Mouse (Mus musculus): ENCODE measurements around the gene Lpxn.

DNA sequence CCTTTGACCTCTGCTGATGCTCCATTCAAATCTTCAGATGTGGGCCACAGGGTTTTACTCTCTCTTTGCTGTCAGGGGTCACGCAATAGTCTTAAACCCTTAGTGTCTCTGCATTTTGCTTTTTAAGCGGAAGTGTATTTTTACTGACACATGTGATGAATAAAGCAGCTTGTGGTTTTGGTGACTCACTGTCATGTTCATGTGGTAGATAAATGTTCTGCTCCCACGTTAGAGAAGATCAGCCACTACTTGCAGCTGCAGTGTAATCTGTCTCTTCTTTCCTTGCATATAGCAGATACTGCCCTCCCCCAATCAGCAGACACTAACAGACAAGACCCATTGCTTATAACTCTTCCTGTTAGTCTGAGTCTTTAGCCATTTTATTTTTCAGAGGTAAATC is 37.6 kb downstream of the Lpxn start:
- no peak for TF ChIP-seq MAFK (IDR thresholded peaks at IDR 0.05; ENCODE audit: insufficient read depth, low read depth, low read length)
- TF ChIP-seq CHD2 (IDR thresholded peaks at IDR 0.05; ENCODE audit: low read depth, low read length) = no peak
- no peak for TF ChIP-seq ZC3H11A (IDR thresholded peaks at IDR 0.05; ENCODE audit: borderline replicate concordance, low read depth, low read length)
- TF ChIP-seq ZNF384 (IDR thresholded peaks at IDR 0.05; ENCODE audit: low read depth, low read length) = no peak
- TF ChIP-seq HCFC1 (IDR thresholded peaks at IDR 0.05; ENCODE audit: borderline replicate concordance, insufficient read depth, low read length) = no peak

Measured in ES-E14 (cell line).